Mouse (Mus musculus) urinary bladder, postnatal 10 days (tissue): Measurements from ENCODE around the gene Lonp2.

Experiments
- DNase-seq: peaks from one replicate; pipeline ENCODE4 v3.0.0; 2022; ENCODE audit warnings: low spot score

The Lonp2 gene

GRCm38 (mm10) chr8:86749842-86750241 is 126.0 kb downstream of the Lonp2 start:
- DNase-seq = no peak

GRCm38 (mm10) chr8:86756948-86757733 is 133.3 kb downstream of the Lonp2 start:
- DNase-seq = no peak

- DNase-seq = no peak
These were observed 134.8 kb downstream of the Lonp2 start for GRCm38 (mm10) chr8:86758651-86759050.

GRCm38 (mm10) chr8:86759090-86759491 is 135.2 kb downstream of the Lonp2 start:
- no peak for DNase-seq

- no peak for DNase-seq
These were observed 136.9 kb downstream of the Lonp2 start for GRCm38 (mm10) chr8:86760746-86761145.

GRCm38 (mm10) chr8:86762806-86763205 is 139.0 kb downstream of the Lonp2 start:
- DNase-seq = no peak

- no peak for DNase-seq
These were observed 141.3 kb downstream of the Lonp2 start for GRCm38 (mm10) chr8:86765155-86765554.

- DNase-seq = no peak
These were observed 141.8 kb downstream of the Lonp2 start for GRCm38 (mm10) chr8:86765669-86766068.

- no peak for DNase-seq
These were observed 142.8 kb downstream of the Lonp2 start for GRCm38 (mm10) chr8:86766548-86767211.

- peak; percentile 31 for DNase-seq
These were observed 144.7 kb downstream of the Lonp2 start for GRCm38 (mm10) chr8:86768499-86768898.

GRCm38 (mm10) chr8:86769945-86770715 is 146.3 kb downstream of the Lonp2 start:
- DNase-seq = no peak
